Mouse (Mus musculus): ENCODE results near the gene Brf1. TPM values are rescaled to one million over a fixed set of nuclear protein-coding genes. Genes with fewer than 3 reads are reported as not detected.

The Brf1 gene
- polyA plus RNA-seq, 1 experiment from 2014 or later, result 62.5 TPM

Small RNAs within 50 kb of the gene (microRNA-seq; reads per million reads assigned to microRNA genes)
- not detected for gene Mir6941

Other genes starting within 250 kb of the Brf1 start
- gene Pld4, start 240.0 kb downstream of the Brf1 start, polyA plus RNA-seq (2015; fragmentation: Nextera tagmentation; extraction: Ambion mirVana), result 2.9 and 3.8 TPM in 2 replicates
- gene Ahnak2, start 198.0 kb downstream of the Brf1 start, polyA plus RNA-seq (2015; fragmentation: Nextera tagmentation; extraction: Ambion mirVana), result 0.25 and 0.35 TPM in 2 replicates
- 12.6 and 15.2 TPM in 2 replicates for gene Clba1, start 191.8 kb downstream of the Brf1 start, polyA plus RNA-seq (2015; fragmentation: Nextera tagmentation; extraction: Ambion mirVana)
- 123 and 134 TPM in 2 replicates for gene Cdca4, start 171.3 kb downstream of the Brf1 start, polyA plus RNA-seq (2015; fragmentation: Nextera tagmentation; extraction: Ambion mirVana)
- not detected in 2 replicates for gene Gpr132, start 132.5 kb downstream of the Brf1 start, polyA plus RNA-seq (2015; fragmentation: Nextera tagmentation; extraction: Ambion mirVana)
- gene Jag2, start 70.9 kb downstream of the Brf1 start, polyA plus RNA-seq (2015; fragmentation: Nextera tagmentation; extraction: Ambion mirVana), result 4.1 TPM in 2 replicates
- gene Nudt14, start 58.6 kb downstream of the Brf1 start, polyA plus RNA-seq (2015; fragmentation: Nextera tagmentation; extraction: Ambion mirVana), result 57.1 and 61.2 TPM in 2 replicates
- gene Btbd6, start 24.2 kb downstream of the Brf1 start, polyA plus RNA-seq (2015; fragmentation: Nextera tagmentation; extraction: Ambion mirVana), result 30.3 and 32.7 TPM in 2 replicates
- gene Pacs2, start 13.8 kb upstream of the Brf1 start, polyA plus RNA-seq (2015; fragmentation: Nextera tagmentation; extraction: Ambion mirVana), result 17.4 and 20.9 TPM in 2 replicates
- gene Tex22, start 73.8 kb upstream of the Brf1 start, polyA plus RNA-seq (2015; fragmentation: Nextera tagmentation; extraction: Ambion mirVana), result not detected in 2 replicates
- gene Mta1, start 97.6 kb upstream of the Brf1 start, polyA plus RNA-seq (2015; fragmentation: Nextera tagmentation; extraction: Ambion mirVana), result 19.5 and 20.2 TPM in 2 replicates
- 314 and 328 TPM in 2 replicates for gene Crip2, start 139.5 kb upstream of the Brf1 start, polyA plus RNA-seq (2015; fragmentation: Nextera tagmentation; extraction: Ambion mirVana)
- 35.9 and 40.0 TPM in 2 replicates for gene Crip1, start 145.6 kb upstream of the Brf1 start, polyA plus RNA-seq (2015; fragmentation: Nextera tagmentation; extraction: Ambion mirVana)
- gene Tedc1, start 155.7 kb upstream of the Brf1 start, polyA plus RNA-seq (2015; fragmentation: Nextera tagmentation; extraction: Ambion mirVana), result 32.2 and 41.2 TPM in 2 replicates
- gene Tmem121, start 185.2 kb upstream of the Brf1 start, polyA plus RNA-seq (2015; fragmentation: Nextera tagmentation; extraction: Ambion mirVana), result 23.9 and 27.8 TPM in 2 replicates